Mouse (Mus musculus) lung, adult 2 months (tissue): ENCODE measurements around the gene Pitpnm3.

ENCODE experiments used
- CTCF ChIP-seq: fragments of 200-500 bp; IDR thresholded peaks from 2 replicates; pipeline ENCODE4 v1.5.1; 2011; ENCODE audit warnings: mild to moderate bottlenecking, low read length, control low read depth; ENCODE audit not compliant: insufficient read depth
- POLR2A ChIP-seq: fragments of 200-500 bp; IDR thresholded peaks from 2 replicates; pipeline ENCODE4 v1.6.1; 2011; ENCODE audit warnings: low read depth, mild to moderate bottlenecking, control low read depth, low read length, borderline replicate concordance; ENCODE audit errors: extremely low read depth

GRCm38 (mm10) chr11:72044231-72044630 is 91.3 kb downstream of the Pitpnm3 start:
- TF ChIP-seq CTCF (no peak), POLR2A (no peak)
